Mouse (Mus musculus) spleen, adult 2 months (tissue): ENCODE results near the gene Gm11172. TPM values are rescaled to one million over a fixed set of nuclear protein-coding genes. Genes with fewer than 3 reads are reported as not detected.
A peak's percentile ranks its signal among the peaks of the same experiment; 100 is the strongest.
"Not testable (repeated sequence)": the region's sequence is repeated elsewhere in the genome, so short reads cannot be mapped to it uniquely, and the experiment has no call there.

Experiments
- DNase-seq, 2 experiments: peaks; one replicate each; pipeline versions ENCODE4 v3.0.0 to v3.0.0-alpha.2; 2012 to 2021; ENCODE audit warnings: low spot score in 2 of 2, low read depth in 1 of 2
- H3K27ac ChIP-seq: fragments of 200-500 bp; 2 replicates; pipeline ENCODE4 v1.5.1; 2012; ENCODE audit warnings: low read length, inconsistent platforms; ENCODE audit not compliant: insufficient read depth
- H3K27me3 ChIP-seq: fragments of 200-500 bp; 2 replicates; pipeline ENCODE4 v1.6.1; 2012; ENCODE audit warnings: mild to moderate bottlenecking, moderate library complexity, low read length, inconsistent platforms; ENCODE audit not compliant: control insufficient read depth, insufficient read depth
- H3K36me3 ChIP-seq: fragments of 200-500 bp; 2 replicates; pipeline ENCODE4 v1.6.1; 2012; ENCODE audit warnings: mild to moderate bottlenecking, low read length, inconsistent platforms; ENCODE audit not compliant: control insufficient read depth, insufficient read depth
- H3K4me1 ChIP-seq: fragments of 200-500 bp; 2 replicates; pipeline ENCODE4 v1.6.1; 2011; ENCODE audit warnings: inconsistent platforms; ENCODE audit not compliant: control insufficient read depth, insufficient read depth, insufficient read length
- H3K4me3 ChIP-seq: fragments of 200-500 bp; 2 replicates; pipeline ENCODE4 v1.5.1; 2011; ENCODE audit warnings: mild to moderate bottlenecking, inconsistent platforms; ENCODE audit not compliant: insufficient read depth, insufficient read length; ENCODE audit errors: extremely low read depth
- CTCF ChIP-seq: fragments of 200-500 bp; IDR thresholded peaks from 2 replicates; pipeline ENCODE4 v1.5.1; 2011; ENCODE audit warnings: mild to moderate bottlenecking, inconsistent platforms; ENCODE audit not compliant: insufficient read depth, insufficient read length, insufficient replicate concordance; ENCODE audit errors: extremely low read depth
- POLR2A ChIP-seq: fragments of 200-500 bp; IDR thresholded peaks from 2 replicates; pipeline ENCODE4 v1.6.1; 2011; ENCODE audit warnings: low read depth, low read length, inconsistent platforms
- WGBS: fragments of 180-500 bp; shearing (Covaris S2); methylation state at CpG from one replicate; pipeline ENCODE4 v1.1.7; 2018; 5-methylcytosine and 5-hydroxymethylcytosine counted together
- polyA plus RNA-seq: library from polyadenylated mRNA; depleted of rRNA; stranded (reverse); fragments of >200 nt; gene quantifications from 2 replicates; pipeline ENCODE4 v1.2.3, GENCODE M21; 2012

Gene Gm11172
- polyA plus RNA-seq, 1 experiment, result not detected

DNA sequence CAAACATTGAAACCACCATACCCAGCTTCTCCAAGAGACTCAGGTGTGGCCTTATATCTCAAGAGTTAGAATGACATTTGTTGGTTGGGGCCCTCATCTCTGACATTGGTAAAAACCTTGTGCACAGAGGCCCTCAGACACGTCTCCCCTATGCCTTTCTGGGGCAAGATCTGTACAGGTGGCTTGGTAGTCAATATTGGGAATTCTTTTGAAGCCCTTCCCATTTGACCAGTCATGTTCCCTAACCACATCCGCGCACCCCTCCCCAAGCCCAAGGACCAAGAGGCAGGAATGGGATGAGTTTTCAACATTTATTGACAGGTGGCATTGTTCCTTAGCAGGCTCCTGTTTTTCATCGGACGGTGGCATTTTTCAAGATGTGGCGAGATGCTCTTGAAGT is 16.7 kb upstream of the Gm11172 start, which contains the start of gene Prm2:
TSS of gene Prm2 (minus strand) at position 101 of the 400 bp plus-strand sequence.
- no peaks in the 10 kb centered on the region for H3K27me3 ChIP-seq
- H3K4me3 ChIP-seq, result no peak within 1 kb of the TSS
- WGBS, result 90% methylated on average over 6 of the region's 6 CpGs
- H3K36me3 ChIP-seq, result no peaks in the 10 kb centered on the region
- TF ChIP-seq CTCF, result no peak
- TF ChIP-seq POLR2A, result no peak
- no peak within 1 kb of the TSS for H3K27ac ChIP-seq
- no peaks in the 10 kb centered on the region for H3K4me1 ChIP-seq
- no peak for DNase-seq

- H3K27ac ChIP-seq, H3K27me3 ChIP-seq, H3K4me3 ChIP-seq, DNase-seq, H3K36me3 ChIP-seq: not testable (repeated sequence)
- WGBS, result 82% methylated on average over 3 of the region's 3 CpGs
- H3K4me1 ChIP-seq, result peaks cover 17% of the 10 kb centered on the region; the same call in 1 of the 2 replicates
Measured at GRCm38 (mm10) chr16:10802420-10802819, 10.3 kb upstream of the Gm11172 start.

- peaks cover 17% of the 10 kb centered on the region; the same call in 1 of the 2 replicates for H3K4me1 ChIP-seq
- DNase-seq, result peak; percentile 18 to 27
- no peak within 1 kb of the TSS for H3K4me3 ChIP-seq
- 50% methylated on average over 10 of the region's 10 CpGs for WGBS
- H3K27me3 ChIP-seq, result no peaks in the 10 kb centered on the region
- no peak for TF ChIP-seq POLR2A
- no peak for TF ChIP-seq CTCF
- no peaks in the 10 kb centered on the region for H3K36me3 ChIP-seq
- H3K27ac ChIP-seq, result no peak within 1 kb of the TSS
Measured at GRCm38 (mm10) chr16:10805789-10806527, 6.8 kb upstream of the Gm11172 start, which contains the start of gene Prm1. TSS of gene Prm1 (minus strand) at chr16:10805839.

DNA sequence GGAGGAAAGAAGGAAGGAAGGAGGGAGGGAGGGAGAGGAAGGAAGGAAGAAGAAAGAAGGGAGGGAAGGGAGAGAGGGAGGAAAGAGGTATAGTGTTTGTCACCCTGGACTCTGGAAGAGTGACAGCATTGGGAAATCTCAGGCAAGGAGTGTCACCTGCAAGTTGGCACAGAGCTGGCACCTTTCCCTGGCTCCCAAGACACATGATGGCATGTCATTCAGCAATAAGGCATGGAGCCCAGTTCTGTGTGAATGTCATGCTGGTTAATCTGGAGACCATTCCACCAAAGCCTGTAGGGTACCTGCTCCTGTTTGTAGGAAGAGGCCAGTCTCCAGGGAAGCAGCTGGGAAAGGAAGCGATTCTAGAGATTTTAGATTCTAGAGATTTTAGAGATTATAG is 2.3 kb upstream of the Gm11172 start:
- no peak for TF ChIP-seq POLR2A
- no peak for TF ChIP-seq CTCF
- WGBS, result 90% methylated on average over 1 of the region's 1 CpGs
- H3K27ac ChIP-seq, result no peak overlapping the region
- no peak overlapping the region for H3K4me3 ChIP-seq
- DNase-seq, result no peak
- no peaks in the 10 kb centered on the region for H3K27me3 ChIP-seq
- no peaks in the 10 kb centered on the region for H3K36me3 ChIP-seq
- H3K4me1 ChIP-seq, result peaks cover 28% of the 10 kb centered on the region; the same call in 1 of the 2 replicates

DNA sequence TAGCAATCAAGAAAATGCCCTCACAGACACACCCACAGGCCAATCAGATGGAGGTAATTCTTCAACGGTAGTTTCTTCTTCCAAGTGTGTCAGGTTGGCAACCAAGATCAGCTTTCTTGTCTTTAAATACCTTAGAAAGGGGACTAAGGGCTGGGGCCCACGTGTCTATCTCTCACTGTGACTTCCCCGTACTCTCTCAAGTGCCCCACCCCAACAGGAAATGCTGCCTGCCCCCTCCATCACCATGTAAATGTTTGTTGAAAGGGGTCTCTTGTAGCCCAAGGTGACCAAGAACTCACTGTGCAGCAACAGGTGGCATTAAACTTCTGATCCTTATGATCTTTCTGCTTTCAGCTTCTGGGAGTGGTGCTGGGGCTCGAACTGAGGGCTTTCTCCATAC is 1.0 kb downstream of the Gm11172 start:
- no peak for DNase-seq
- no peak for TF ChIP-seq POLR2A
- no peak for TF ChIP-seq CTCF
- H3K27ac ChIP-seq, result no peak overlapping the region
- no peaks in the 10 kb centered on the region for H3K36me3 ChIP-seq
- no peaks in the 10 kb centered on the region for H3K27me3 ChIP-seq
- H3K4me3 ChIP-seq, result no peak overlapping the region
- H3K4me1 ChIP-seq, result peaks cover 19% of the 10 kb centered on the region; the same call in 1 of the 2 replicates
- 52% methylated on average over 4 of the region's 4 CpGs for WGBS

- 45% methylated on average over 4 of the region's 4 CpGs for WGBS
- no peaks in the 10 kb centered on the region for H3K27me3 ChIP-seq
Measured at GRCm38 (mm10) chr16:10814864-10815263, 2.1 kb downstream of the Gm11172 start.

DNA sequence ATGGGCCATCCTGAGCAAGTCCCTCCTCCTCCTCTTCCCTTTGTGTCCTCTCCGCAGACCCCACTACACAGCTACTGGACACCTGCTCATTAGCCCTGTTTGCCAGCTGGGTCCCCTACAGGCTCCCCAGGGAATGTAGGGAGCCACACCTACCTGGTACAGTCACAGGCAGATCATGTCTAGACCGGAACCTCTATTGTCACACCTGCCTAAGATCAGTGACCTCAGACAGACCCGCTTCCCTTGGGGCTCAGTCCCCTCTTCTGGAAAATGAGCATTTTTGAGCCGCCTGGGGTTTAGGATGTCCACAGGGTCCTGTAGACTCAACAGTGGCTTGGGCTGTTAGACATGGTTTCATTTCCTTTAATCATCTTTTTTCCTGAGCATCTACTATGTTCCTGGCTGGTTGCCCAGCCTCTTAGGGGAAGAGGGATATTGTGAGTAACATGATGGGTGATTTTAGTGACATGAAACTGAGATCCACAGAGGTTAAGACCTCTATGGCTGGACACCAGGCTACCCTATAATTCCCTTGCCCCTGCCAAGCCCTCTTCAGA is 5.9 kb downstream of the Gm11172 start:
- Histone ChIP-seq H3K27me3 (no peaks in the 10 kb centered on the region), H3K4me3 (no peak overlapping the region), H3K4me1 (peaks cover 22% of the 10 kb centered on the region; the same call in 1 of the 2 replicates), H3K36me3 (no peaks in the 10 kb centered on the region), H3K27ac (no peak overlapping the region)
- TF ChIP-seq CTCF (no peak), POLR2A (no peak)
- DNase-seq, result no peak
- 36% methylated on average over 4 of the region's 4 CpGs for WGBS

More at GRCm38 (mm10) chr16:10814864-10815263, 2.1 kb downstream of the Gm11172 start:
- Histone ChIP-seq H3K27ac (no peak overlapping the region), H3K4me3 (no peak overlapping the region), H3K36me3 (no peaks in the 10 kb centered on the region), H3K4me1 (peaks cover 19% of the 10 kb centered on the region; the same call in 1 of the 2 replicates)
- DNase-seq, result no peak
- TF ChIP-seq CTCF, result no peak
- no peak for TF ChIP-seq POLR2A
